Mouse (Mus musculus): ENCODE results near the gene Zscan29.
"Not testable (repeated sequence)": the region's sequence is repeated elsewhere in the genome, so short reads cannot be mapped to it uniquely, and the experiment has no call there.

Zscan29 gene

GRCm38 (mm10) chr2:121137371-121137770, 33.6 kb downstream of the Zscan29 start:
- DNase-seq (ENCODE audit: low read depth, low spot score), result no peak

- no peak for DNase-seq (ENCODE audit: low read depth, low spot score)
These were observed 38.1 kb downstream of the Zscan29 start for GRCm38 (mm10) chr2:121132822-121133221.

GRCm38 (mm10) chr2:121128865-121129620, 41.9 kb downstream of the Zscan29 start:
- DNase-seq (ENCODE audit: low read depth, low spot score), result no peak

- DNase-seq (ENCODE audit: low read depth, low spot score), result no peak
These were observed 43.4 kb downstream of the Zscan29 start for GRCm38 (mm10) chr2:121127536-121127935.

- not testable (repeated sequence) for DNase-seq (ENCODE audit: low read depth, low spot score)
These were observed 44.6 kb downstream of the Zscan29 start for GRCm38 (mm10) chr2:121126302-121126701.

GRCm38 (mm10) chr2:121119260-121119659, 51.7 kb downstream of the Zscan29 start:
- DNase-seq (ENCODE audit: low read depth, low spot score), result no peak

- no peak for DNase-seq (ENCODE audit: low read depth, low spot score)
These were observed 55.5 kb downstream of the Zscan29 start for GRCm38 (mm10) chr2:121115418-121115817.

GRCm38 (mm10) chr2:121109695-121110094, 61.2 kb downstream of the Zscan29 start, which contains the start of gene Tgm7:
Gene Tgm7, minus strand, starts transcription at chr2:121109795.
- no peak for DNase-seq (ENCODE audit: low read depth, low spot score)

All from brain, adult 2 months (tissue).